Mouse (Mus musculus): Measurements from ENCODE around the gene Tldc2. TPM values are rescaled to one million over a fixed set of nuclear protein-coding genes. Genes with fewer than 3 reads are reported as not detected.
A peak's percentile ranks its signal among the peaks of the same experiment; 100 is the strongest.

The Tldc2 gene
- polyA plus RNA-seq, 1 experiment from 2014 or later = not detected

DNA sequence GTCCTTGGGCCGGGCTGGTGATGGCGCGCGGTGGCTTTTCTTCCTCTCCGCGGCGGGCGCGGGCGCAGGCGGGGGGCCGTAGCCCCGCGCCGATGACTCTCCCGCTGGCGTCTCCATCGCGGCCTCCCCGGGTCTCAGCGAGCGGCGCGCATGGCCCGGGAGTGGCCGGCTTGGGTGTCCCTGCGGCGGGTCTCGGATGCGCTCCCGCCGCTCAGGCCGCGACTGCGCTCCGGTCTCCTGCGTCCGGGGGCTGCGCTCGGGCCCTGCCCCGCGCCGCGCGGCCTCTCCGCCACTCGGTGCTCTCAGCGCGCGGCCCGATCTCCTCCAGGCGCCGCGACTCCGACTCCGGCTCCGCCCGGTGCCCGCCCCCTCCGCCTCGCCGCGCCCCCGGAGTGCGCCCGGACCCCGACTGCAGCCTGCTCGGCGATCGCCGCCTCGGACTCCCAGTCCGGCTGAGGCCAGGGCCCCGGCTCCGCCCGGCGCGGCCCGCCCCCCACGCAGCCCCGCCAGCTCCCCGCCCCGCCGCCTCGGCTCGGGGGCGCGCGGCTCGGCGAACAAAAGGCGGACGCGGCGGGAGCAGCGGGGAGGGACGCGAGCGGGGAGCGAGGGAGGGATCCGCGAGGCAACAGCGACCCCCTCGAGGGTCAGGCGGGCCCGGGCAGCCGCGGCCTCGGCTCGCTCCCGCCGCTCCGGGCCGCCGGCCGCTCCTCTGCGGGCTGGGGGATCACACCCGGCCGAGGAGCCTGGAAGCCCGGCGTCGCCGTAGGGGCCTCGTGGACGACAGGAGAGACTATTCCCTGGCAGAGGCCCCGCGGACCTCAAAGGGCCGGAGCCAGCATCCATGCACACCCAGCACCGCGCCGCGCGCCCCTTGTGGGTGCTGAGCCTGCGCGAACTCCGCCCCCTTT, 7.8 kb upstream of the Tldc2 start, which contains the start of gene Soga1:
Gene Soga1, minus strand, starts transcription at position 462 of the 908 bp plus-strand sequence.
- H3K4me3 ChIP-seq = peak within 1 kb of the TSS; percentile 93
- peak within 1 kb of the TSS; percentile 99 for H3K27ac ChIP-seq
- peak; percentile 84 for ATAC-seq (ENCODE audit: insufficient number of reproducible peaks, insufficient read depth, low FRiP score, low TSS enrichment, low read depth)
- H3K9ac ChIP-seq = peak within 1 kb of the TSS; percentile 98
- H3K4me1 ChIP-seq = peaks cover 43% of the 10 kb centered on the region
- under 1% methylated on average over 116 of the region's 136 CpGs for WGBS
- no peaks in the 10 kb centered on the region for H3K9me3 ChIP-seq
- H3K36me3 ChIP-seq = peaks cover 3% of the 10 kb centered on the region; the same call in 1 of the 2 replicates
- H3K4me2 ChIP-seq = peak within 1 kb of the TSS; percentile 96
- no peaks in the 10 kb centered on the region for H3K27me3 ChIP-seq

DNA sequence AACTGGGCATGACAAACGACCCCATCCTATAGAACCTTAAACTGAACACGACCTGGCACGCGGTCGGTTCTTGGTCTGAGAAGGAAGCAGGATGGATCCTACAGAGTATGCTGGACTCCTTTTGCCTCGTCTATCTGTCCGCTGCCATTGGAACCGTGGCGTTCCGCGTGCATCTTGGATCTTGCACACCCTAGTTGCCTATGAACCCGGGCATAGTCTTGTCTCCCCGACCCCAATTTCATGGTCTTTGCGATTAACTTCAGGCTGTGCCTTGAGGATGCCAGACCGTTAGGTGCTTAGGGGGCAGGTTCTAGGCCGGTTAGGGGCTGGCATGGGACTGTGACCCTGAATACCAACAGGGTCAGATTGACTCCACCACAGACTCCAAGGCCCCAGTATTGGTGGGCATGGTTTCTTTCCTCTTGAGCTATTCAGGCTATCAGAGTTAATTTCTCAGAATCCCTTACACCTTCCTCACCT, 7.1 kb upstream of the Tldc2 start:
- Histone ChIP-seq H3K36me3 (0 out of 2 replicates have a peak, but pooled peaks cover 3% of the 10 kb centered on the region), H3K27me3 (no peaks in the 10 kb centered on the region), H3K27ac (peak overlapping the region; percentile 99), H3K9ac (peak overlapping the region; percentile 98), H3K4me1 (peaks cover 36% of the 10 kb centered on the region), H3K4me2 (peak overlapping the region; percentile 96), H3K4me3 (peak overlapping the region; percentile 93), H3K9me3 (no peaks in the 10 kb centered on the region)
- 8% methylated on average over 16 of the region's 16 CpGs for WGBS
- ATAC-seq (ENCODE audit: insufficient number of reproducible peaks, insufficient read depth, low FRiP score, low TSS enrichment, low read depth) = no peak

DNA sequence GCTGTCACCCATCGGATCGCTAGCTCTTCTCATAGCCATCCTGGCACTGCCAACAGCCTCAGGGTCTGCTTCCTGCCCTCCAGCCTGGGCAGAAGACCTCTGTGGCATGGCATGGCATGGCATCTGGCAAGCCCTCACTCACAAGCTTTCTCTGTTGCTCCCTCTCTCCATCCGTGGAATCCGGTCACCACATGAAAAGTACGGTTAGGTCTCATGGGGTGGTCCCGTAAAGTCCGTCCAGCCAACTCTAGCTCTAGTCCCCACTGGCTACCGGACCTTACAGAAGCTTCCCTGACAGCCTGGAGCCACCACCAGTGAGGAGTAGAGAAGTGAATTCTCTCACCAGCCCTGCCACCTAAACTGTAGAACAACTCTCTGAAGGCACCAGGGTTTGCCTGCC, 5.5 kb upstream of the Tldc2 start:
- Histone ChIP-seq H3K27ac (no peak overlapping the region), H3K4me3 (no peak overlapping the region), H3K9ac (no peak overlapping the region), H3K27me3 (no peaks in the 10 kb centered on the region), H3K9me3 (no peaks in the 10 kb centered on the region), H3K4me1 (peaks cover 23% of the 10 kb centered on the region), H3K4me2 (no peak overlapping the region), H3K36me3 (0 out of 2 replicates have a peak, but pooled peaks cover 3% of the 10 kb centered on the region)
- ATAC-seq (ENCODE audit: insufficient number of reproducible peaks, insufficient read depth, low FRiP score, low TSS enrichment, low read depth) = no peak
- 92% methylated on average over 8 of the region's 8 CpGs for WGBS

DNA sequence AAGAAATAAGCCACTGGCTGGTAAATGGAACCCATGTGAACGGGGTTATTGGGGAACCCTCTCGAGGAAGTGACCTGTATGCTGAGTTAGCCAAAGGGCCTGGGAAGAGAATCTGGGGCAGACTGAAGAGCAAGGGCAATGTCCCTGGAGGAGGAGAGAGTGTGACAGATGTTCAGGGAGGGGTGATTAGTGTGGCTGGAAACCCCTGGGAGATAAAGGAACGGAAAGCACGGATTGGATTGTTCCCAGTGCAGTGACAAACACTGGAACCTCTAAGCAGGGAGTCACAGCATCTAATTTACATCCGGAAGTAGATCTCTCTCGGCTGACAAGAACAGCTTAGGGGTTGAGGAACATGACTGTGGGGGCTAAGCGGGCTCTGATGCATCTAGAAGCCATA, 4.9 kb upstream of the Tldc2 start:
- no peaks in the 10 kb centered on the region for H3K9me3 ChIP-seq
- H3K4me1 ChIP-seq = peaks cover 17% of the 10 kb centered on the region
- no peaks in the 10 kb centered on the region for H3K27me3 ChIP-seq
- no peaks in the 10 kb centered on the region for H3K36me3 ChIP-seq
- no peak overlapping the region for H3K9ac ChIP-seq
- 37% methylated on average over 7 of the region's 7 CpGs for WGBS
- H3K4me3 ChIP-seq = no peak overlapping the region
- H3K27ac ChIP-seq = no peak overlapping the region
- no peak overlapping the region for H3K4me2 ChIP-seq
- ATAC-seq (ENCODE audit: insufficient number of reproducible peaks, insufficient read depth, low FRiP score, low TSS enrichment, low read depth) = no peak

DNA sequence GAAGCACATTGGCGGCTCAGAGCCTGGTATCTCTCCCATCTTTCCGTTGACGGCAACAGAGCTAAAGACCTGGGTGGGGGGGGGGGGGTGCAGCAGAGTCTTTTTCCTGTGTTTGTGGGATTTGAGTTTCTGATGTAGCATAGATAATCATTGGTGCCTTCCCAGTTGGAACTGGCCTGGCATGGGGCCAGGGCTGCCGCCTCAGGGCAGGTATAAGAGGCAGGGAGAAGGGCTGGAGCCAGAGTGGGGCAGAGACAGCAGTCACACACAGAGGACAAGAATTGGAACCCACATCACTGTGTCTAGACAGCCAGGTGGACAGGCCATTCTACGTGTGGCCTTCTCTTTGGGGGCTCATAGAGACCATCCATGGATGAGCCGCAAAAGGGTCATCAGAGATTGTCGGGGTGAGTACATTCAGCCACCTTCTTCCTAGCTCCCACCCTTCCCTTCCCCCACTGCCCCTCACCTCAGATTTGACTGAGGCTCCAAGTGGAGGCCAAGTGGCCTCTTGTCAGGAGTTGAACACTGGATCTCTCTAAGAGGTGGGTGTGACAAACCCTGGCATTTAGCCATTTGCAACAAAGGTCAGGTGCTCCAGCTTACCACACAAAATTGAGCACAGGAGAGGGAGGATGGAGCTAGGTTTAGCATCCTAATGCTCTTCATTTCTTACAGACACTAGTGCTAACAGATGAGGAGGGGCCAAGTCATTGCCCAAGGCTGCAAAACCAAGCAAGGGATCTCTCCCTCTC, 1.8 kb upstream of the Tldc2 start:
- Histone ChIP-seq H3K4me1 (peaks cover 8% of the 10 kb centered on the region), H3K27me3 (no peaks in the 10 kb centered on the region), H3K36me3 (no peaks in the 10 kb centered on the region), H3K9ac (no peak overlapping the region), H3K4me3 (no peak overlapping the region), H3K9me3 (no peaks in the 10 kb centered on the region), H3K4me2 (no peak overlapping the region), H3K27ac (no peak overlapping the region)
- no peak for ATAC-seq (ENCODE audit: insufficient number of reproducible peaks, insufficient read depth, low FRiP score, low TSS enrichment, low read depth)
- 85% methylated on average over 7 of the region's 7 CpGs for WGBS

DNA sequence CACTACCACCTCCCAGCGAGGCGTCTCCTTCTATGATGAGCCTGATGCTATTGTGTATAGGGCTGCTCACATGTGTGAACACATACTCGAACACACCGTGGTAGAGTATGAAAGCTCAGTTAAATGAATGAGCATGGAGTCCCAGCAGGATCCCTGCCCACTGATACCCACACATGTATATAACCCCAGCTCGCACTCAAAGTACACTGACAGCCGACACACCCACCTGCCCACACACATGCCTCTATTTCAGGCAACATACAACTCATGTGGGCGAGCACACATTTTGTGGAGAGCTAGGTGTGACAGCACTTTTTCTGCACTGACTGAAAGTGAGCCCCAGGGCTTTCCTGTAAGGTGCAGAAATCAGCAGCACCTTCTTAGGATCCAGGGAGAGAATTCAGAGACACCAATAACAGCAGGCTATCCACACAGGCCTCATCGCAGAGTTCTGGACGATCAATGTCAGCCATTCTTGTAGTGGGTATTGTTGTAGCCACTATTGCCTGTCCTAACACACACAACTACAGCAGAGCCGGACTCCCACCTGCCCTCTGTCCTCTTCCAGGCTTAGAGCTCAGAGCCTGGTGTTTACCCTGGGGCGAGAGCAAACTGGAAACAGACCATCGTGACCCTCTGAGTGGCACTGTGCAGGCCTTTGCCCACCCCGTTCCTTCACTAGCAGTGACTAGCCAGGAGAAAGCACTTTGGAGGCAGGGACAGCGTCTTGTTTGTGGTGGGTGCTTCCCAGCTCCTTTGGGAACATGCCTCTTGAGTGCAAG, 872 bp downstream of the Tldc2 start:
- Histone ChIP-seq H3K27ac (no peak overlapping the region), H3K4me3 (no peak overlapping the region), H3K36me3 (no peaks in the 10 kb centered on the region), H3K9ac (no peak overlapping the region), H3K27me3 (no peaks in the 10 kb centered on the region), H3K4me2 (no peak overlapping the region), H3K4me1 (peaks cover 11% of the 10 kb centered on the region), H3K9me3 (no peaks in the 10 kb centered on the region)
- 69% methylated on average over 14 of the region's 14 CpGs for WGBS
- no peak for ATAC-seq (ENCODE audit: insufficient number of reproducible peaks, insufficient read depth, low FRiP score, low TSS enrichment, low read depth)

DNA sequence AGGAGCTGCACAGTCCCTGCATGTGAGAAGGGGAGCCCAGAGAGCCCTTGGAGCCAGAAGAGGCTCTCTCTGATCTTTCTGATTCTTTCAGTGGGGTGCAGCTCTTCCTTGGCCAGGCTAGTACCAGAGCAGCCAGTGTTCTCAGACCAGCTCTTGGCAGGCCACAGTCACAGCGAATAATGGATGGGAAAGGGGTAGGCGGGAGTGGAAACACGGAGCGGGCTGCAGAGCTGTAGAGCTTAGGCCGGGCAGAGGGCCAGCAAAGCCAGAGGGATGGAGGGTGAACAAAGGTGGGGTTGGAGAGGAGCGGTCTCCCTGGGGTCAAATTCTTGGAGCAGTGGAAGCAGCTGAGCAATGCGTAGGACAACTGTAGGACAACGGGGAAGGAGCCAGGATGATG, 5.2 kb downstream of the Tldc2 start:
- H3K4me2 ChIP-seq = no peak overlapping the region
- H3K36me3 ChIP-seq = peaks cover 9% of the 10 kb centered on the region; the same call in 1 of the 2 replicates
- no peak overlapping the region; the same call in 1 of the 2 replicates for H3K9ac ChIP-seq
- peaks cover 8% of the 10 kb centered on the region for H3K4me1 ChIP-seq
- H3K4me3 ChIP-seq = no peak overlapping the region
- 51% methylated on average over 8 of the region's 8 CpGs for WGBS
- no peak for ATAC-seq (ENCODE audit: insufficient number of reproducible peaks, insufficient read depth, low FRiP score, low TSS enrichment, low read depth)
- no peaks in the 10 kb centered on the region for H3K9me3 ChIP-seq
- no peaks in the 10 kb centered on the region for H3K27me3 ChIP-seq
- H3K27ac ChIP-seq = no peak overlapping the region

DNA sequence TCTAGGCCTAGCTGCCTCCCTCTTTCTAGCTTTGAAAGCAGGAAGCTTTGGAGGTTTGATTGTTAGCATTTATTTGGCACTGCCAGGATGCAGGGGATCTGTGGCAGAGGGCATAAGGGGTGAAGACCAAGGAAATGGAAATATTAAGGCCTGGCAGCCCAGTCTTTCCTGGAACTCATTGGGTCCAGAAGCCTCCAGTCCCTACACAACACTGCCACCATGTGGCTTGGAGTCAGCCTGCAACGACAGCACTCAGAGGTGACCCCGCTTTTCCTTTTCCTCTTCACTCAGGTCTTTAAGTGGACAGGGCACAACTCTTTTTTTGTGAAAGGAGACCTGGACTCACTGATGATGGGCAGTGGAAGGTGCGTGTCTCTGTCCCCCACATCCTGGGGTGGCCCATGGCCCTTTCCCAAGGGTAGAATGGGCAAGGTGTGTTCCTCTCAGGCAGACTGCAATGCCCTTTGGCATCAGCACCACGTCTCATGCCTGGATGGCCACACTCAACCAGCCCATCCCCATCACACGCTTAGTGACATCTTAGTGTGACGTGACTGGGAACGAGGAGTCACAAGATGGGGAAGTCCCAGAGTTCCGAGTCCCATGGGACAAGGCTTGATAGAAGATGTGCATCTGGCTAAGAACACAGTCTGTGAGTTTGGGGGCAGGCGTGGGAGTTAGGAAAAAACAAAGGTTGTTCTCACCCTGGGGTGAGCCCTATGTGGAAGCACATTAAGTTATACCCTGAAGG, 8.3 kb downstream of the Tldc2 start:
- Histone ChIP-seq H3K9me3 (no peaks in the 10 kb centered on the region), H3K27ac (no peak overlapping the region), H3K36me3 (peaks cover 26% of the 10 kb centered on the region), H3K4me3 (no peak overlapping the region), H3K4me1 (peaks cover 4% of the 10 kb centered on the region), H3K4me2 (no peak overlapping the region), H3K27me3 (no peaks in the 10 kb centered on the region), H3K9ac (no peak overlapping the region)
- ATAC-seq (ENCODE audit: insufficient number of reproducible peaks, insufficient read depth, low FRiP score, low TSS enrichment, low read depth) = no peak
- WGBS = 61% methylated on average over 9 of the region's 9 CpGs

DNA sequence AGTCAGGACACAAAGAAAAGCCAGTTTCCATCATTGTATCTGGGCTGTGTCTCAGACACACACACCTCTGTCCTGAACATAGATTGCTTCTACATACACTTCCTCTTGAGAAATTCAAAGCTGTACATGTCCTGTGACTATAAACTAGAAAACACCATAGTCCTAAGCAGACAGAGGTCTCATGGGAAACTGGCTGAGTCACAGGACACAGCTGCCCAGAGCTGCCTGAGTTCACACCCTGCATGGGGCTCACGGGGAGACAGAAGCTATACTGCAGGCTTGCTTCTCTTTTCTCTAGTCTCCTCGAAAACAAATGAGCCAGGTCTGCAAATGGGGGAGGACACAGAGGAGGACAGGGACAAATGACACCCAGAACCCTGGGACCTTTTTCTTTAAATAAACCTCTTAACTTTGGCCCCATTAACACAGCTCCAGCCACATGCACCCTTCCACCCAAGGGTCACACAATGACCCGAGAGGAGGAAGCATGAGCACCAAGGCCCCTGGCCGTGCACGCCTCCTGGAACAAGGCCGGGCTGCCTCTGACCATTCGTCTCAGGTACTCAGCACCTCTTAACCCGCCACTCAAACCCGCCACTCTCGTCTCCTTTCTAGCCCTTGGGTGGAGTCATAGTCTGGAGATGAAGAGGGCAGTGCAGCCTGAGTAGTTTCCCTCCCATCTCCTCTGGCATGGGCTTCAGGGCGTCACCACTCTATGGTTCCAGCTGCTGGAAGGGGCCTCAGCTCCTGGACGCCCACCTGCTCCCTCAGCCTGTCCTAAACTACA, 12.9 kb downstream of the Tldc2 start:
- H3K27me3 ChIP-seq = no peaks in the 10 kb centered on the region
- H3K9me3 ChIP-seq = no peaks in the 10 kb centered on the region
- ATAC-seq (ENCODE audit: insufficient number of reproducible peaks, insufficient read depth, low FRiP score, low TSS enrichment, low read depth) = no peak
- H3K36me3 ChIP-seq = peaks cover 60% of the 10 kb centered on the region
- H3K9ac ChIP-seq = no peak overlapping the region
- no peak overlapping the region for H3K4me2 ChIP-seq
- no peak overlapping the region for H3K27ac ChIP-seq
- 88% methylated on average over 12 of the region's 12 CpGs for WGBS
- no peak overlapping the region for H3K4me3 ChIP-seq
- no peaks in the 10 kb centered on the region; the same call in 1 of the 2 replicates for H3K4me1 ChIP-seq

DNA sequence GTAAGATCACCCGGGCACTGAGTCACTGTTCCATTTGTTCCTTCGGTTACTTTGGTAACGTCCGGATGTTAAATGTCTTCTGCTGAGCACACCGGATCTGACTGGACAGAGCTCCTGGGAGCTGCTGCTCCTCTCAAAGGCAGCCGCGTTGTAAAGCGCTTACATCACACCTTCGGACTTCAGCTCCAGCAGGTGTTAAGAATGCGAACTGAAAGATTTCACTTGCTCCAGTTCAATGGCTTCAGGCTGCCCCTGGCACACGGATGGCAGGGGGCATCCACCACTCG, 13.4 kb downstream of the Tldc2 start:
- H3K27me3 ChIP-seq = no peaks in the 10 kb centered on the region
- H3K4me3 ChIP-seq = no peak overlapping the region
- H3K4me1 ChIP-seq = no peaks in the 10 kb centered on the region
- H3K36me3 ChIP-seq = peaks cover 64% of the 10 kb centered on the region
- H3K9ac ChIP-seq = no peak overlapping the region
- ATAC-seq (ENCODE audit: insufficient number of reproducible peaks, insufficient read depth, low FRiP score, low TSS enrichment, low read depth) = no peak
- no peak overlapping the region for H3K27ac ChIP-seq
- WGBS = 93% methylated on average over 12 of the region's 12 CpGs
- no peak overlapping the region for H3K4me2 ChIP-seq
- no peaks in the 10 kb centered on the region for H3K9me3 ChIP-seq
